Mouse (Mus musculus) embryonic fibroblast, embryonic 13.5 days (primary cell): Measurements from ENCODE around the gene Rgs6. TPM values are rescaled to one million over a fixed set of nuclear protein-coding genes. Genes with fewer than 3 reads are reported as not detected.

ENCODE experiments used
- H3K27ac ChIP-seq: 2 replicates; pipeline ENCODE4 v1.5.1; 2012; ENCODE audit warnings: low read length, control low read depth, inconsistent platforms; ENCODE audit not compliant: insufficient read depth
- H3K4me1 ChIP-seq: 2 replicates; pipeline ENCODE4 v1.6.1; 2011; ENCODE audit warnings: low read length; ENCODE audit not compliant: control insufficient read depth, insufficient read depth
- H3K4me3 ChIP-seq: 2 replicates; pipeline ENCODE4 v1.5.1; 2011; ENCODE audit warnings: mild to moderate bottlenecking, control low read depth, low read length; ENCODE audit not compliant: insufficient read depth
- CTCF ChIP-seq: IDR thresholded peaks from 2 replicates; pipeline ENCODE4 v1.5.1; 2011; ENCODE audit warnings: mild to moderate bottlenecking, control low read depth, low read length, moderate library complexity, borderline replicate concordance; ENCODE audit not compliant: insufficient read depth
- POLR2A ChIP-seq: IDR thresholded peaks from 2 replicates; pipeline ENCODE4 v1.6.1; 2011; ENCODE audit warnings: low read depth, mild to moderate bottlenecking, control low read depth, low read length, moderate library complexity
- polyA plus RNA-seq: library from polyadenylated mRNA; stranded (reverse); fragments of >200 nt; gene quantifications from 2 replicates; pipeline ENCODE4 v1.2.4, GENCODE M21; 2011; ENCODE audit warnings: low read depth; ENCODE audit not compliant: missing spikeins, insufficient read length

The Rgs6 gene
- polyA plus RNA-seq, 1 experiment: 3.0 TPM

DNA sequence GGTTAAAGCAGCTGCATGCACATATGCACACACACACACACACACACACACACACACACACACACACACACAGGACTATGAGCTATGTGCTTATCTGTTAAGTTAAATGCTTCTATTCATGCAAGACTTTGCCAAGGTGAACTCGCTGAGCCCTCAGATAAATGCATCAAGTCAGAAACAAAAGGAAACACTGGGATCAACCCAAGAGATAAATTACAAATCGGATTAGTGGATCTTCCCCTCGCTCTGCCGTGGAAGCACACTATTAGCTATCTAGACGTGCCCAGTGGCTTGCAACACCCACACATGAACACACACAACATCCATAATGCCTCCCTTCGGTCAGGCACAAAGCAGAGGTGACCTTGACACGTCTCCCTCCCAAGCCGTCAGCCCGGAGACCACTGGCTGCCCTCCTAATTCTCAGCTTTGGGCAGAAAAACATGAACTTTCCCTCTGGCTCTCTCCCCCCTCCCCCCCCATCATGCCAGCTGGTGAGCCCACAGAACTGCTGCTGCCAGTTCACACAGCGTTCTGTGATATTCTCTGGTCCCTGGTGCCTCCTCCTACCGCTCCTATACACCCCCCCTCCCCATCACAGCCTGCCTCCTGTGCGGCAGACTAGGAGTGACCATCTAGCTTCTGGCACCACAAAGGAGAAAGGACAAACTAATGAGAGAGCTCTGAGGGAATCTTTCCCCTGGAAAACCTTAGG, 581.6 kb downstream of the Rgs6 start:
- Histone ChIP-seq H3K4me1 (no peaks in the 10 kb centered on the region), H3K4me3 (no peak overlapping the region), H3K27ac (no peak overlapping the region)
- TF ChIP-seq CTCF (no peak), POLR2A (no peak)

DNA sequence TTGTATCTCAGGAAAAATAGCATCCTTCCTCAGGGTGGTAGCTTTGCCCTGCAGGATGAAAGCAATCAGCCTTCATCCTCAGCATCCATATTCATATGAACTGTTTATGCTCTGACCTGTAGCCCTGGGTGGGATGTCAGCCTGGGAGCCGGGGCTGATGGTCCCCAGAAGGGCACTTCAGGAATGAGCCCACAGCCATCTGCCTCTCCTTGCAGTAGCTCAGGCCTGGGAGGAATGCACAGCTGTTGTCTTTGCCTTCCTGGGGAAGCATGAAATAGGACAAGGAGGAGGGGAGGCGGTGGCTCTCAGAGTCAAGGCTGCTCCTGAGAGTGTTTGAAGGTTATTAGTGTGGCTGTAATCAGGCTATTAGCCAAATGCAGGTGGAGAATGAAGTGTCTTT, 590.7 kb downstream of the Rgs6 start:
- TF ChIP-seq POLR2A: no peak
- no peak for TF ChIP-seq CTCF
- Histone ChIP-seq H3K27ac (no peak overlapping the region), H3K4me3 (no peak overlapping the region)

DNA sequence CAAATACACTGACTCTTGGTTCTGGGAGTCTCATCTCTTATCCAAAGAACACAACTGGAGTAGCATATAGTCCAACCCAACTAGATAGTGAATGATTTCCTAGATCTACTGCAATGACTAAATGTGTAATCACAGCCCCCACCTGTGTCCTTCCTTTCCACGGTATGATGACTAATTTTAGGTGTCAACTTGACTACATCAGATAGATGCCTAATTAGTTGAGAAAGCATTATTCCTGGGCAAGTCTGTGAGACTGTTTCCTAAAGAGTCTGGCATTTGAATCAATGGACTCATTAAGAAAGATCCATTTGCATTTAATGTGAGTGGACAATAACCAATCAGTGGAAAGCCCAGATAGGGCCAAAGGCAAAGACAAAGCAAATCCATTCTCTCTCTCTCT, 591.8 kb downstream of the Rgs6 start:
- TF ChIP-seq POLR2A (no peak), CTCF (no peak)
- H3K4me3 ChIP-seq: no peak overlapping the region
- H3K4me1 ChIP-seq: no peaks in the 10 kb centered on the region
- no peak overlapping the region for H3K27ac ChIP-seq

More for the DNA sequence above, 590.7 kb downstream of the Rgs6 start:
- no peaks in the 10 kb centered on the region for H3K4me1 ChIP-seq

GRCm38 (mm10) chr12:83180561-83180960, 592.5 kb downstream of the Rgs6 start:
- no peak overlapping the region for H3K4me3 ChIP-seq
- H3K4me1 ChIP-seq: no peaks in the 10 kb centered on the region
- H3K27ac ChIP-seq: no peak overlapping the region
- TF ChIP-seq CTCF: no peak
- no peak for TF ChIP-seq POLR2A

DNA sequence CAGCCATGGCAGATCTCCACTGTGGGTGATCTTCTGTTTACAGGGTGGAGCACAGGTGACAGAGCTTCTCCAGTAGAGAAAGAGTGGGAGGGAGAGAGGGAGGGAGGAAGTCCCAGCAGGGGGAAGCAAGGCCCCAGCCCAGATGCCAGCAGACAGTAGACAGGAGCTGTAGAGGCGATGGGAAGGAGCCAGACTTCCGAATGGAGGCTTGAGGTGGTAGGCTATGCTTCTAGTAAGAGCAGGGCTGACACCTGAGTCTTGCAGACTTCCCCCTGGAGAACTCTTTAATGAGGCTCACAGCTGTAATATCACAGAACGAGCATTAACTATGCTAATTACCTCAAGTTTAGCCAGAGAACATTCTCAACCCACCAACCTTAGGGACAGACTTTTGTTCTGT, 613.6 kb downstream of the Rgs6 start:
- TF ChIP-seq CTCF (no peak), POLR2A (no peak)
- Histone ChIP-seq H3K4me3 (no peak overlapping the region), H3K4me1 (no peaks in the 10 kb centered on the region), H3K27ac (no peak overlapping the region)

GRCm38 (mm10) chr12:83204361-83204760, 616.3 kb downstream of the Rgs6 start:
- H3K4me3 ChIP-seq: no peak overlapping the region
- no peaks in the 10 kb centered on the region for H3K4me1 ChIP-seq
- no peak for TF ChIP-seq CTCF
- no peak for TF ChIP-seq POLR2A
- no peak overlapping the region for H3K27ac ChIP-seq

GRCm38 (mm10) chr12:83206866-83207265, 618.8 kb downstream of the Rgs6 start:
- Histone ChIP-seq H3K4me1 (no peaks in the 10 kb centered on the region), H3K4me3 (no peak overlapping the region), H3K27ac (no peak overlapping the region)
- TF ChIP-seq CTCF (no peak), POLR2A (no peak)

DNA sequence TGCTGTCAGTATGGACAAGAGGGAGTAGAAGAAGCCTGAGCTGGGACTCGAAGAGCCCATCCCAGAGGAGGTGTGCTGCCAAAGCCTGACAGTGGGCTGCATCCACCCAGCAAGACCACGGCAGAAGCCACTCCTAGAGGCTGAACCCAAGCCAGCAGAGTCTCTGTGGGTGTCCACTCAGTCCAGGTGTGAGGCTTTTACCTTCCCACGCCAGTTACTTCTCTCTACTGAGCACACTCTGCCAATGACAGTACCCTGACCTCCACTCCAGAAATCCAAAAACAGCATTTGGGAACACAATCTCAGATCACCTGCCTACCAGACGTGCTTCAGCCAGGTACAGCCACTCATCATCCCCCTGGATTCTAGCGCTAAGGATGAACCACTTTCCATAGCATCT, 619.4 kb downstream of the Rgs6 start:
- TF ChIP-seq POLR2A (no peak), CTCF (no peak)
- Histone ChIP-seq H3K4me3 (no peak overlapping the region), H3K4me1 (no peaks in the 10 kb centered on the region), H3K27ac (no peak overlapping the region)

DNA sequence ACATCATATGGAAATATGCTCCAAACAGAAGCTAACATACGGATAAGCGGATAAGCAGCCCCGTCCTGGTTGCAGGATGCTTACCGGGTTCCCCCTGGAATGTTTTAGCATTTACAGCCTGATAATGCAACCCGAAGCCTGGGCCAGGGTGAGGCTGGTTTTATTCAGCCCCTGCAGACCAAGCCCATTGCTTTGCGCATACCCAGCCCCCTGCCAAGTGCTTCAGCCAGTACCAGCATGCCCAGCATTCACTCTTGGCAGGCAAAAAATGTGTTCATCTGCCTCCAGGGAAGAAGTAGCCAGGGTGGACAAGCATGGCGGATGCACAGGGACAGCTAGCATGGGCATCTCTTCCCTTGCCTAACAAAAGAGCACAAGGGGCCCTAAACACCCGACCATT, 619.9 kb downstream of the Rgs6 start:
- H3K27ac ChIP-seq: no peak overlapping the region
- no peak for TF ChIP-seq CTCF
- TF ChIP-seq POLR2A: no peak
- no peaks in the 10 kb centered on the region for H3K4me1 ChIP-seq
- H3K4me3 ChIP-seq: no peak overlapping the region

- H3K27ac ChIP-seq: no peak overlapping the region
- no peak overlapping the region for H3K4me3 ChIP-seq
- no peak for TF ChIP-seq POLR2A
- no peak for TF ChIP-seq CTCF
- H3K4me1 ChIP-seq: no peaks in the 10 kb centered on the region
Observed at GRCm38 (mm10) chr12:83208841-83209240, 620.7 kb downstream of the Rgs6 start.

- H3K27ac ChIP-seq: no peak overlapping the region
- no peak for TF ChIP-seq POLR2A
- no peak for TF ChIP-seq CTCF
Observed at GRCm38 (mm10) chr12:83209461-83209860, 621.4 kb downstream of the Rgs6 start.

More at GRCm38 (mm10) chr12:83209461-83209860, 621.4 kb downstream of the Rgs6 start:
- Histone ChIP-seq H3K4me3 (no peak overlapping the region), H3K4me1 (no peaks in the 10 kb centered on the region)
